Mouse (Mus musculus) heart, embryonic 10.5 days (tissue): Measurements from ENCODE around the gene Desi2. TPM values are rescaled to one million over a fixed set of nuclear protein-coding genes. Genes with fewer than 3 reads are reported as not detected.
"Not testable (repeated sequence)": the region's sequence is repeated elsewhere in the genome, so short reads cannot be mapped to it uniquely, and the experiment has no call there.

Experiments
- DNase-seq: peaks from one replicate; pipeline ENCODE4 v3.0.0-alpha.2; 2017; ENCODE audit warnings: low spot score
- H3K27ac ChIP-seq: fragments of 300-500 bp; sonication (generic); 2 replicates; pipeline ENCODE4 v1.5.1; 2016; ENCODE audit warnings: mild to moderate bottlenecking
- H3K27me3 ChIP-seq: fragments of 300-500 bp; sonication (generic); 2 replicates; pipeline ENCODE4 v1.6.1; 2016; ENCODE audit warnings: mild to moderate bottlenecking; ENCODE audit not compliant: poor library complexity, insufficient read depth, severe bottlenecking
- H3K36me3 ChIP-seq: fragments of 300-500 bp; sonication (generic); 2 replicates; pipeline ENCODE4 v1.6.1; 2016; ENCODE audit warnings: mild to moderate bottlenecking, moderate library complexity
- H3K4me1 ChIP-seq: fragments of 300-500 bp; sonication (generic); 2 replicates; pipeline ENCODE4 v1.6.1; 2016; ENCODE audit warnings: mild to moderate bottlenecking
- H3K4me3 ChIP-seq: fragments of 300-500 bp; sonication (generic); 2 replicates; pipeline ENCODE4 v1.5.1; 2016; ENCODE audit warnings: mild to moderate bottlenecking, moderate library complexity
- H3K9me3 ChIP-seq: fragments of 300-500 bp; sonication (generic); 2 replicates; pipeline ENCODE4 v1.6.1; 2016; ENCODE audit warnings: mild to moderate bottlenecking, moderate library complexity
- WGBS: fragments of 180-500 bp; shearing (Covaris S2); methylation state at CpG from one replicate; pipeline ENCODE4 v1.1.7; 2016; 5-methylcytosine and 5-hydroxymethylcytosine counted together
- polyA plus RNA-seq: library from polyadenylated mRNA; unstranded; fragments of >200 nt; fragmentation: Nextera tagmentation; extraction: Ambion mirVana; gene quantifications from 2 replicates; pipeline ENCODE4 v1.2.1, GENCODE M21; 2016

The Desi2 gene
- polyA plus RNA-seq, 1 experiment from 2014 or later, result 22.8 TPM

GRCm38 (mm10) chr1:178228888-178229287 lies 41.7 kb downstream of the Desi2 start:
- 78% methylated on average over 4 of the region's 4 CpGs for WGBS
- not testable (repeated sequence) for H3K27ac ChIP-seq, DNase-seq, H3K27me3 ChIP-seq, H3K4me1 ChIP-seq, H3K4me3 ChIP-seq
- peaks cover 63% of the 10 kb centered on the region for H3K36me3 ChIP-seq
- peaks cover 23% of the 10 kb centered on the region for H3K9me3 ChIP-seq

GRCm38 (mm10) chr1:178234109-178234508 lies 46.9 kb downstream of the Desi2 start:
- H3K4me3 ChIP-seq, result no peak overlapping the region
- H3K27ac ChIP-seq, result no peak overlapping the region
- WGBS, result 84% methylated on average over 3 of the region's 3 CpGs
- peaks cover 16% of the 10 kb centered on the region for H3K4me1 ChIP-seq
- no peaks in the 10 kb centered on the region for H3K9me3 ChIP-seq
- H3K36me3 ChIP-seq, result peaks cover 16% of the 10 kb centered on the region
- no peaks in the 10 kb centered on the region for H3K27me3 ChIP-seq
- no peak for DNase-seq

- 80% methylated on average over 2 of the region's 2 CpGs for WGBS
- Histone ChIP-seq H3K4me3 (no peak overlapping the region), H3K9me3 (no peaks in the 10 kb centered on the region), H3K4me1 (peaks cover 16% of the 10 kb centered on the region), H3K27me3 (no peaks in the 10 kb centered on the region), H3K27ac (no peak overlapping the region), H3K36me3 (peaks cover 14% of the 10 kb centered on the region; the same call in 1 of the 2 replicates)
- no peak for DNase-seq
These were observed 48.8 kb downstream of the Desi2 start for GRCm38 (mm10) chr1:178235919-178236466.

- H3K4me1 ChIP-seq, result peaks cover 16% of the 10 kb centered on the region
- no peaks in the 10 kb centered on the region for H3K9me3 ChIP-seq
- H3K36me3 ChIP-seq, result peaks cover 15% of the 10 kb centered on the region
- no peak overlapping the region for H3K4me3 ChIP-seq
- no peak for DNase-seq
- H3K27me3 ChIP-seq, result no peaks in the 10 kb centered on the region
- WGBS, result 66% methylated on average over 1 of the region's 1 CpGs
- no peak overlapping the region for H3K27ac ChIP-seq
These were observed 51.5 kb downstream of the Desi2 start for GRCm38 (mm10) chr1:178238676-178239075.

DNA sequence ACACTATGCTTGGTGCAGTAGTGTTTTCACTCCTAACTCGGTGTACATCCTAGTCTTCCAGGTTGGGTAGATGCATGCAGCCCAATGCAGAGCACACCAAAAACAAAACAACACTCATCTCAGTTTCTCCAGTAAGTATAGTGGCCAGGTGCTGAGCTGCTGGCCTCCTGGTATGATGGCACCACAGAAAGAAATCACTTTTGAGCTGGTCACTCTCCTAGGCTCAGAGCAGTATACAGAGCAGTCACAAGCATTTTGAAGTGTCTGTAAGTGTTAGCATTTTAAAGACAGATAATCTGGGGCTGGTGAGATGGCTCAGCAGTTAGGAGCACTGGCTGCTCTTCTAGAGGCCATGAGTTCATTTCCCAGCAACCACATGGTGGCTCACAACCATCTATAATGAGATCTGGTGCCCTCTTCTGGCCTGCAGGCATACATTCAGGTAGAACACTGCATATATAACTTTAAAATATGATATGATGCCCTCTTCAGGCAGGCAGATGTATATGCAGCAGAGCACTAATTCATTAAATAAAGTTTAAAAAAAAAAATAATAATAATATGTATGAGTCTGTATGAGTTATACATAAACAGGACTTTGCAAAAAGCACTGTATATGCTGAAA lies 54.8 kb downstream of the Desi2 start:
- Histone ChIP-seq H3K9me3 (no peaks in the 10 kb centered on the region), H3K27ac (no peak overlapping the region), H3K4me3 (no peak overlapping the region), H3K36me3 (peaks cover 37% of the 10 kb centered on the region), H3K27me3 (no peaks in the 10 kb centered on the region), H3K4me1 (no peaks in the 10 kb centered on the region)
- no peak for DNase-seq
- WGBS, result 94% methylated on average over 1 of the region's 1 CpGs

GRCm38 (mm10) chr1:178248107-178248820 lies 61.0 kb downstream of the Desi2 start:
- Histone ChIP-seq H3K27me3 (no peaks in the 10 kb centered on the region), H3K36me3 (peaks cover 52% of the 10 kb centered on the region), H3K27ac (no peak overlapping the region), H3K4me1 (no peaks in the 10 kb centered on the region), H3K9me3 (no peaks in the 10 kb centered on the region), H3K4me3 (no peak overlapping the region)
- DNase-seq, result no peak
- 95% methylated on average over 1 of the region's 1 CpGs for WGBS

- 84% methylated on average over 4 of the region's 4 CpGs for WGBS
- H3K9me3 ChIP-seq, result no peaks in the 10 kb centered on the region
These were observed 67.4 kb downstream of the Desi2 start for GRCm38 (mm10) chr1:178254598-178254997.

GRCm38 (mm10) chr1:178256351-178256750 lies 69.1 kb downstream of the Desi2 start:
- Histone ChIP-seq H3K27me3 (no peaks in the 10 kb centered on the region), H3K27ac (no peak overlapping the region), H3K4me1 (peaks cover 5% of the 10 kb centered on the region), H3K36me3 (peaks cover 30% of the 10 kb centered on the region), H3K9me3 (no peaks in the 10 kb centered on the region), H3K4me3 (no peak overlapping the region)
- DNase-seq, result peak; percentile 60
- 78% methylated on average over 4 of the region's 4 CpGs for WGBS

More at GRCm38 (mm10) chr1:178254598-178254997, 67.4 kb downstream of the Desi2 start:
- no peak for DNase-seq
- no peak overlapping the region for H3K4me3 ChIP-seq
- peaks cover 5% of the 10 kb centered on the region for H3K4me1 ChIP-seq
- peaks cover 42% of the 10 kb centered on the region for H3K36me3 ChIP-seq
- H3K27me3 ChIP-seq, result no peaks in the 10 kb centered on the region
- H3K27ac ChIP-seq, result no peak overlapping the region

- Histone ChIP-seq H3K9me3 (no peaks in the 10 kb centered on the region), H3K27me3 (no peaks in the 10 kb centered on the region), H3K4me3 (no peak overlapping the region), H3K4me1 (peaks cover 3% of the 10 kb centered on the region), H3K36me3 (peaks cover 23% of the 10 kb centered on the region), H3K27ac (no peak overlapping the region)
- 92% methylated on average over 2 of the region's 2 CpGs for WGBS
- DNase-seq, result peak; percentile 48
These were observed 71.6 kb downstream of the Desi2 start for GRCm38 (mm10) chr1:178258821-178259220.

DNA sequence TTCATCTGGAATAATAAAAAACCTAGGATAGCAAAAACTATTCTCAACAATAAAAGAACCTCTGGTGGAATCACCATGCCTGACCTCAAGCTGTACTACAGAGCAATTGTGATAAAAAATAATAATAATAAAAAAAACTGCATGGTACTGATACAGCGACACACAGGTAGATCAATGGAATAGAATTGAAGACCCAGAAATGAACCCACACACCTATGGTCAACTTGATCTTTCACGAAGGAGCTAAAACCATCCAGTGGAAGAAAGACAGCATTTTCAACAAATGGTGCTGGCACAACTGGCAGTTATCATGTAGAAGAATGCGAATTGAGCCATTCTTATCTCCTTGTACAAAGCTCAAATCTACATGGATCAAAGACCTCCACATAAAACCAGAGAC lies 78.2 kb downstream of the Desi2 start:
- 87% methylated on average over 3 of the region's 3 CpGs for WGBS
- H3K4me3 ChIP-seq, DNase-seq, H3K9me3 ChIP-seq, H3K4me1 ChIP-seq, H3K27ac ChIP-seq, H3K27me3 ChIP-seq, H3K36me3 ChIP-seq: not testable (repeated sequence)

- DNase-seq, result no peak
- WGBS, result 79% methylated on average over 6 of the region's 6 CpGs
- Histone ChIP-seq H3K27ac (no peak overlapping the region), H3K4me3 (no peak overlapping the region), H3K27me3 (no peaks in the 10 kb centered on the region), H3K9me3 (peaks cover 3% of the 10 kb centered on the region; the same call in 1 of the 2 replicates), H3K36me3 (no peaks in the 10 kb centered on the region), H3K4me1 (peaks cover 8% of the 10 kb centered on the region)
These were observed 83.4 kb downstream of the Desi2 start for GRCm38 (mm10) chr1:178270635-178271034.

DNA sequence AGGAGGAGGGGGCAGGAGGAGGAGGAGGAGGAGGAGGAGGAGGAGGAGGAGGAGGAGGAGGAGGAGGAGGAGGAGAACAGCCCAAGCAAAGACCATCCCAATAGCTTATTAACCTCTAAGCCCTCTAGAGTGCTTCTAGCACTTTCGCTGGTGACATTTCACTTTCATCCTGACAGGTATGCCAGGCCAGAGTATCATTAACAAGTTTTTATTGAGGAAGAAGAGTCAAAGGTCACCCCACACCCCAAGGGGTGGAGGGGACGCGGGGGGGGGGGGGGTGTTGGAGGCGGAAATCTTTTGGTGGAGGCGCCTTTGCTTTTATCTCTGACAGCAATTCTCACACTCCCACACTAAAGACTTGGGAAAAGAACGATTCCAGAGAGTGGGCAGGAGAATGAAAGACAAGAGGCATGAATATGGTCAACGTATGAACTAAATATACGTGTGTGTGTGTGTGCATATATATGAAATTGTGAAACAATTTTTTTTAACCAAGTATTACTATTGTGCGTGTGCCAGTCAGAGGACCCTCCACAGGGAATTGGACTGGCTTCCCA lies 88.0 kb downstream of the Desi2 start:
- Histone ChIP-seq H3K36me3 (no peaks in the 10 kb centered on the region), H3K4me3 (peak overlapping the region; percentile 77), H3K27ac (no peak overlapping the region), H3K4me1 (peaks cover 15% of the 10 kb centered on the region), H3K27me3 (peaks cover 10% of the 10 kb centered on the region; the same call in 1 of the 2 replicates), H3K9me3 (peaks cover 3% of the 10 kb centered on the region; the same call in 1 of the 2 replicates)
- WGBS, result 41% methylated on average over 9 of the region's 9 CpGs
- DNase-seq, result peak; percentile 54

DNA sequence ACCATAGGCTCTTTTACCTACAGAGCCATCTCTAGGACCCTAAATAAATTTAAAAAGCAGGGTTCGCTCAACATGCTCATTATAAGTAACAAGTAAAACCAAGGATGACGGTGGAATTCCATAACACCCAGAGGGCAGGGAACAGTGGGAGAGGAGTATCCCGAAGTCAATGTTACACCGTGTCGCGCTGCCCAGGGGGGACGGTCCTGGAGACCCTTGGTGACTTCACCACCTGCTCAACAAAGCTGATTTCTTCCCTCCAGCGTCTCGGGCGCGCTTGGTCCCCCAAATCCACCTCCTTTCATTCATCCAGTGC lies 88.5 kb downstream of the Desi2 start:
- no peak for DNase-seq
- H3K4me1 ChIP-seq, result peaks cover 15% of the 10 kb centered on the region
- peak overlapping the region; percentile 94 for H3K27ac ChIP-seq
- H3K9me3 ChIP-seq, result peaks cover 3% of the 10 kb centered on the region; the same call in 1 of the 2 replicates
- peak overlapping the region; percentile 77 for H3K4me3 ChIP-seq
- WGBS, result 7% methylated on average over 11 of the region's 11 CpGs
- peaks cover 10% of the 10 kb centered on the region; the same call in 1 of the 2 replicates for H3K27me3 ChIP-seq
- no peaks in the 10 kb centered on the region for H3K36me3 ChIP-seq
